ENCODE assay signal across 27 mouse cellular contexts in the genomic region with DNA sequence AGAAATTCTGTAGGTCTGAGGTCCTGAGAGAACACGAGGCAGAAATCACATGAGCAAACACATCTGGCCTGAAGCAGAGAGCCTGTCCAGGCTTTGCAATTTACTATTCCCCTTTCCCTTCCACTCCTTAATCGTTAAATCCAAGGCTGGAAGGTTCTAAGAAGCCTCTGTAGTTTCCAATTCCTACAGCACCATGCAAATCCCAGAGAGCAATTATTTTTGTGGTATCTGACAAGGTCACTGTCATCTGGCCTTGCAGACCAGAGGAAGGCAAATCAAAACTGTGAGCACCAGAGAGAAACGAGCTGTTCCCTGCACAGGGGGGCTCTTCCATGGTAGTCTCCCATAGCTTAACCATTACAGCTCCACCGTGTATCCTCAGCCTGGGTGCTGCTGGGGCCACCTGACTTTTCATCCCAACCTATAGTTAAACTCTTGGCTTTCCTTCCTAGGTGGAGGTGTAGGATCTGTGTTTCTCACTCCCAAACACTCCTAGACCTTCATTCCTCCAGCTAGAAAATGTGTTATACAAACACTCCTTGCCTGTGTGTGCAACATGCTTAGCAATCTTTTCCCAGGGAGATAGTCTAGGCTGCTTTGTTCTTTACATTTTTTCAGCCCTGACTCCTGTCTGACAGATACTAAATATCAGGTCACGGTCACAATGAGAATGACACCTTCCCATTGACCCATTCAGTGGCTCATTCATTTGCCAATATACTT.
DNase-seq lines count a peak whose midpoint lies in the region; ATAC-seq lines count a peak whose summit lies in the region.
"Had no signal": no experiment of that assay in that cellular context is flagged by ENCODE, and none has a peak within 500 bp of the region (broad histone marks: within the 10 kb centered on the region; RNA-seq: fewer than 3 reads in every experiment).

No protein-coding gene starts in this region.

- WGBS in kidney, embryonic 15.5 days: 23% methylated on average over 5 of the region's 5 CpGs
- WGBS in midbrain, embryonic 11.5 days: 69% methylated on average over 5 of the region's 5 CpGs
- 46% methylated on average over 5 of the region's 5 CpGs for WGBS in midbrain, embryonic 15.5 days

- no peak overlapping the region for H3K4me2 ChIP-seq in kidney, embryonic 15.5 days
- H3K4me2 ChIP-seq in midbrain, embryonic 11.5 days: no peak overlapping the region
- H3K4me2 ChIP-seq in midbrain, embryonic 15.5 days: no peak overlapping the region
- H3K4me2 ChIP-seq: embryonic facial prominence, embryonic 13.5 days; forebrain, embryonic 15.5 days; heart, embryonic 12.5 days; hindbrain, embryonic 15.5 days; limb, embryonic 13.5 days; liver, embryonic 11.5 days; neural tube, embryonic 15.5 days had no signal

- DNase-seq in adrenal gland, adult 8-10 months: peak; percentile 51
- DNase-seq in adrenal gland, postnatal 4 days (ENCODE audit: low spot score in 2 of 2): no peak
- DNase-seq in kidney, postnatal 25 days: no peak
- DNase-seq in midbrain, embryonic 11.5 days (ENCODE audit: low spot score, missing footprints): peak; percentile 70
- DNase-seq in adrenal gland, postnatal 10 days: peak; percentile 27
- DNase-seq in yolk sac, embryonic 10.5 days (ENCODE audit: low spot score): no peak
- DNase-seq: cerebellum, adult 9-10 months; heart, adult 2 months; heart, postnatal 4 days; kidney, adult 2 months; lung, postnatal 36 days; midbrain, embryonic 14.5 days; thymus, adult 2 months; thymus, postnatal 36 days had no signal

- H3K9ac ChIP-seq in kidney, embryonic 15.5 days: no peak overlapping the region
- H3K9ac ChIP-seq in midbrain, embryonic 11.5 days (ENCODE audit: low read length): no peak overlapping the region
- no peak overlapping the region for H3K9ac ChIP-seq in midbrain, embryonic 15.5 days
- H3K9ac ChIP-seq: embryonic facial prominence, embryonic 13.5 days; forebrain, embryonic 15.5 days; heart, embryonic 12.5 days; hindbrain, embryonic 15.5 days; limb, embryonic 13.5 days; neural tube, embryonic 15.5 days had no signal

- no peak overlapping the region for H3K4me3 ChIP-seq in kidney, embryonic 15.5 days (replicated peaks)
- H3K4me3 ChIP-seq in midbrain, embryonic 11.5 days (ENCODE audit: low read depth, low read length): no peak overlapping the region
- no peak overlapping the region for H3K4me3 ChIP-seq in midbrain, embryonic 15.5 days
- H3K4me3 ChIP-seq: embryonic facial prominence, embryonic 13.5 days; forebrain, embryonic 10.5 days; forebrain, embryonic 15.5 days; heart, adult 2 months; heart, embryonic 12.5 days; hindbrain, embryonic 15.5 days; layer of hippocampus, adult 2 months; limb, embryonic 13.5 days; megakaryocyte, embryonic 14.5 days; neural tube, embryonic 15.5 days had no signal

- H3K27ac ChIP-seq in kidney, embryonic 15.5 days: peak overlapping the region; percentile 66
- H3K27ac ChIP-seq in midbrain, embryonic 11.5 days (ENCODE audit: low read depth, low read length): no peak overlapping the region
- H3K27ac ChIP-seq in midbrain, embryonic 15.5 days: no peak overlapping the region
- H3K27ac ChIP-seq: embryonic facial prominence, embryonic 13.5 days; forebrain, embryonic 10.5 days; forebrain, embryonic 15.5 days; heart, adult 2 months; hindbrain, embryonic 15.5 days; layer of hippocampus, adult 2 months; limb, embryonic 13.5 days; neural tube, embryonic 15.5 days had no signal

- H3K36me3 ChIP-seq in kidney, embryonic 15.5 days: no peaks in the 10 kb centered on the region
- no peaks in the 10 kb centered on the region for H3K36me3 ChIP-seq in midbrain, embryonic 11.5 days (ENCODE audit: control insufficient read depth, insufficient read depth, low read length)
- no peaks in the 10 kb centered on the region for H3K36me3 ChIP-seq in midbrain, embryonic 15.5 days (replicated peaks)
- H3K36me3 ChIP-seq: embryonic facial prominence, embryonic 13.5 days; forebrain, embryonic 10.5 days; forebrain, embryonic 15.5 days; heart, embryonic 12.5 days; hindbrain, embryonic 15.5 days; limb, embryonic 13.5 days; neural tube, embryonic 15.5 days had no signal

- no peaks in the 10 kb centered on the region for H3K27me3 ChIP-seq in kidney, embryonic 15.5 days
- H3K27me3 ChIP-seq in midbrain, embryonic 11.5 days (ENCODE audit: control insufficient read depth, insufficient read depth, low read length): no peaks in the 10 kb centered on the region
- no peaks in the 10 kb centered on the region for H3K27me3 ChIP-seq in midbrain, embryonic 15.5 days (replicated peaks)
- H3K27me3 ChIP-seq: embryonic facial prominence, embryonic 13.5 days; forebrain, embryonic 15.5 days; heart, embryonic 12.5 days; hindbrain, embryonic 15.5 days; limb, embryonic 13.5 days; megakaryocyte, embryonic 14.5 days; neural tube, embryonic 15.5 days had no signal

- ATAC-seq in kidney, embryonic 15.5 days (replicated peaks; ENCODE audit: low FRiP score): peak; percentile 64
- ATAC-seq in midbrain, embryonic 11.5 days (ENCODE audit: low FRiP score): no peak
- no peak for ATAC-seq in midbrain, embryonic 15.5 days (replicated peaks)
- ATAC-seq: forebrain, embryonic 15.5 days; inflammation-experienced regulatory T-cells, adult 6 months had no signal

- H3K9me3 ChIP-seq in kidney, embryonic 15.5 days (replicated peaks): no peaks in the 10 kb centered on the region
- H3K9me3 ChIP-seq in midbrain, embryonic 11.5 days (ENCODE audit: control insufficient read depth, low read length): no peaks in the 10 kb centered on the region
- no peaks in the 10 kb centered on the region for H3K9me3 ChIP-seq in midbrain, embryonic 15.5 days
- H3K9me3 ChIP-seq: embryonic facial prominence, embryonic 13.5 days; forebrain, embryonic 10.5 days; forebrain, embryonic 15.5 days; heart, embryonic 12.5 days; hindbrain, embryonic 15.5 days; limb, embryonic 13.5 days; megakaryocyte, embryonic 14.5 days; neural tube, embryonic 15.5 days had no signal

- H3K4me1 ChIP-seq in kidney, embryonic 15.5 days: peaks cover 12% of the 10 kb centered on the region
- no peaks in the 10 kb centered on the region for H3K4me1 ChIP-seq in midbrain, embryonic 11.5 days (ENCODE audit: control insufficient read depth, insufficient read depth, low read length)
- no peaks in the 10 kb centered on the region for H3K4me1 ChIP-seq in midbrain, embryonic 15.5 days
- H3K4me1 ChIP-seq: forebrain, embryonic 10.5 days; forebrain, embryonic 15.5 days; heart, embryonic 12.5 days; hindbrain, embryonic 15.5 days; megakaryocyte, embryonic 14.5 days had no signal

Comparison
In these comparisons a context has a peak if more than half of its experiments do, and no peak if none do; other contexts are left out.
1. DNase-seq: peak in adrenal gland, adult 8-10 months (single experiment), midbrain, embryonic 11.5 days (single experiment) and adrenal gland, postnatal 10 days (single experiment); none in adrenal gland, postnatal 4 days (0 of 2), kidney, postnatal 25 days (0 of 2) and yolk sac, embryonic 10.5 days (single experiment).